8 mouse cellular contexts compared by ENCODE assay signal in the genomic region with DNA sequence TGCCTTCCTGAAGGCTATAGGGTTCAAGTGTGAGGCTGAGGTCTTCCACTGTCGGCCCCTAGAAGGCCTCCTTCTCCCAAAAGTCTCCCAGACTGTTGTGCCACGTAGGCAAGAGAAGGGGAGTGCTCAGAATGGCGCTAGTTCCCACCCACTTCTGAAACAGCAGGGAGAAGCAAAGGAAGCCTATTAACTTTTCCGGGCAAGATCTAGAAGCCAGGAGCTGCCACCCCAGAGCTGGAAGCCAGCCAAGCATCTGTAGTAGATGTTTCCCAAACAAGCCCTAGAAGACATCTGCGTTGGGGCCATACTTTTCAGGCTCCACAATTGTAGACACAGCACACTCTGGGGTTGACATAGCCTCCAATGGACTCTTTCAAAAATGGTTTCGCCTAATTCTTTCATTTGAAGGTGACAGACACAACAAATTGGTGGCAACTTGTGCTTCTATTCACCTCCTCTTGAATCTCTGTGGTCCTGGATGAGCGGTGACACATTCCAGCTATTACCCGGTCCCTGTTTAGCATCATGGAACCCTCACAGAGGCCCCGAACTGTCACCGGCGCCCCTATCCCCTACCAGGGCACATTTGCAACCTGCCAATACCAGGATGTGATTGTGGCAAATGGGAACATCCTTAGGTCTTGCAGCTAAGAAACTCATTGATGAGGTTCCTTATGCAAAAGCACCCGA. TPM values are rescaled to one million over a fixed set of nuclear protein-coding genes. Genes with fewer than 3 reads are reported as not detected.
DNase-seq lines count a peak whose midpoint lies in the region; ATAC-seq and TF ChIP-seq lines count a peak whose summit lies in the region.

No protein-coding gene starts in this region.

- no peaks in the 10 kb centered on the region for H3K36me3 ChIP-seq in neural tube, embryonic 11.5 days (ENCODE audit: control insufficient read depth, insufficient read depth, low read length)
- no peaks in the 10 kb centered on the region for H3K36me3 ChIP-seq in intestine, embryonic 16.5 days (ENCODE audit: control insufficient read depth, insufficient read depth, low read length)
- H3K36me3 ChIP-seq in liver, embryonic 16.5 days (ENCODE audit: control insufficient read depth, insufficient read depth) = no peaks in the 10 kb centered on the region
- no peaks in the 10 kb centered on the region for H3K36me3 ChIP-seq in testis, adult 2 months (ENCODE audit: control insufficient read depth, insufficient read depth, low read length)

- H3K27ac ChIP-seq in neural tube, embryonic 11.5 days (ENCODE audit: low read depth, low read length) = no peak overlapping the region
- H3K27ac ChIP-seq in intestine, embryonic 16.5 days (ENCODE audit: low read length) = peak overlapping the region; percentile 79
- H3K27ac ChIP-seq in liver, embryonic 16.5 days (ENCODE audit: low read length) = no peak overlapping the region
- peak overlapping the region; percentile 66 for H3K27ac ChIP-seq in testis, adult 2 months (ENCODE audit: control insufficient read depth, insufficient read depth, low read depth, low read length)

- intact Hi-C loops in gastrocnemius, postnatal 14 days (cut with DNase I; ENCODE audit: low total_unique reads) = loop anchor here (10.0 kb wide), 1 partner anchor 482 kb away; no protein-coding TSS in a partner anchor

- H3K4me2 ChIP-seq in neural tube, embryonic 11.5 days (ENCODE audit: low read depth) = peak overlapping the region; percentile 99
- peak overlapping the region; percentile 96 for H3K4me2 ChIP-seq in intestine, embryonic 16.5 days (ENCODE audit: low read depth, low read length)
- H3K4me2 ChIP-seq in liver, embryonic 16.5 days (ENCODE audit: low read depth, low read length) = peak overlapping the region; percentile 49; the same call in 1 of the 2 replicates

- no peak for DNase-seq in neural tube, embryonic 11.5 days (ENCODE audit: low spot score)
- DNase-seq in neural tube, embryonic 10.5 days (ENCODE audit: extremely low spot score, low spot score) = no peak
- DNase-seq in gastrocnemius, postnatal 14 days = peak; percentile 60
- no peak for DNase-seq in cerebellum, adult 11-12 months
- DNase-seq in right cerebral cortex, postnatal 25 days = no peak

- no peak overlapping the region for H3K4me3 ChIP-seq in neural tube, embryonic 11.5 days (ENCODE audit: low read depth, low read length)
- peak overlapping the region; percentile 74 for H3K4me3 ChIP-seq in intestine, embryonic 16.5 days (ENCODE audit: low read length)
- H3K4me3 ChIP-seq in liver, embryonic 16.5 days (ENCODE audit: low read depth, low read length) = peak overlapping the region; percentile 49
- peak overlapping the region; percentile 82 for H3K4me3 ChIP-seq in testis, adult 2 months (ENCODE audit: control insufficient read depth, low read depth, low read length)

- no peak for TF ChIP-seq CTCF in testis, adult 2 months (IDR thresholded peaks at IDR 0.05; ENCODE audit: control insufficient read depth, insufficient read depth, insufficient replicate concordance, low read depth, low read length)

- no peak overlapping the region for H3K9ac ChIP-seq in neural tube, embryonic 11.5 days (ENCODE audit: low read length)
- H3K9ac ChIP-seq in intestine, embryonic 16.5 days (ENCODE audit: low read depth, low read length) = peak overlapping the region; percentile 78
- no peak overlapping the region for H3K9ac ChIP-seq in liver, embryonic 16.5 days (ENCODE audit: low read depth, low read length)

- no peak for ATAC-seq in neural tube, embryonic 11.5 days (ENCODE audit: insufficient read depth, low FRiP score, low TSS enrichment)
- no peak for ATAC-seq in intestine, embryonic 16.5 days
- no peak for ATAC-seq in liver, embryonic 16.5 days (ENCODE audit: low read depth)

- H3K27me3 ChIP-seq in neural tube, embryonic 11.5 days (ENCODE audit: control insufficient read depth, insufficient read depth, low read length) = no peaks in the 10 kb centered on the region
- no peaks in the 10 kb centered on the region for H3K27me3 ChIP-seq in intestine, embryonic 16.5 days (replicated peaks; ENCODE audit: control insufficient read depth, insufficient read depth, low read length)
- H3K27me3 ChIP-seq in liver, embryonic 16.5 days (ENCODE audit: control insufficient read depth, insufficient read depth, low read depth, low read length) = peaks cover 14% of the 10 kb centered on the region
- H3K27me3 ChIP-seq in testis, adult 2 months (ENCODE audit: control insufficient read depth, insufficient read depth, low read length) = no peaks in the 10 kb centered on the region

- 75% methylated on average over 12 of the region's 12 CpGs for WGBS in neural tube, embryonic 11.5 days
- 56% methylated on average over 12 of the region's 12 CpGs for WGBS in intestine, embryonic 16.5 days
- 51% methylated on average over 12 of the region's 12 CpGs for WGBS in liver, embryonic 16.5 days (ENCODE audit: insufficient replicate concordance)

- no peak for TF ChIP-seq POLR2A in testis, adult 2 months (IDR thresholded peaks at IDR 0.05; ENCODE audit: control insufficient read depth, low read depth, low read length)

- no peaks in the 10 kb centered on the region for H3K9me3 ChIP-seq in neural tube, embryonic 11.5 days (ENCODE audit: control insufficient read depth, low read length)
- H3K9me3 ChIP-seq in intestine, embryonic 16.5 days (ENCODE audit: control insufficient read depth, low read length) = no peaks in the 10 kb centered on the region
- H3K9me3 ChIP-seq in liver, embryonic 16.5 days (replicated peaks; ENCODE audit: control insufficient read depth, low read length) = no peaks in the 10 kb centered on the region

- H3K4me1 ChIP-seq in neural tube, embryonic 11.5 days (ENCODE audit: control insufficient read depth, insufficient read depth, low read length) = no peaks in the 10 kb centered on the region; the same call in 1 of the 2 replicates
- peaks cover 11% of the 10 kb centered on the region; the same call in 1 of the 2 replicates for H3K4me1 ChIP-seq in intestine, embryonic 16.5 days (ENCODE audit: control insufficient read depth, insufficient read depth, low read length)
- H3K4me1 ChIP-seq in liver, embryonic 16.5 days (ENCODE audit: control insufficient read depth, low read depth, low read length) = no peaks in the 10 kb centered on the region
- peaks cover 17% of the 10 kb centered on the region for H3K4me1 ChIP-seq in testis, adult 2 months (ENCODE audit: control insufficient read depth, insufficient read depth, low read length)

RNA-seq across cellular contexts. Expression of gene Sema5a, which starts 1.4 kb away (rescaled TPM):
- polyA plus RNA-seq in neural tube, embryonic 11.5 days (2014; fragmentation: Nextera tagmentation; extraction: Ambion mirVana) = 10.3 and 13.1 TPM in 2 replicates
- total RNA-seq in gastrocnemius, postnatal 14 days (2021) = 10 to 100 TPM in 1 of 2 experiments, 1 to 10 TPM in 1; 9.0 to 15.5 TPM
- 11.8 and 12.0 TPM in 2 replicates for polyA plus RNA-seq in intestine, embryonic 16.5 days (2015; fragmentation: Nextera tagmentation; extraction: Ambion mirVana)
- polyA plus RNA-seq in liver, embryonic 16.5 days (2015; fragmentation: Nextera tagmentation; extraction: Ambion mirVana) = 0.46 and 0.48 TPM in 2 replicates
- 3.6 and 4.5 TPM in 2 replicates for polyA plus RNA-seq in testis, adult 2 months (2012; rRNA removed)

Comparison
In these comparisons a context has a peak if more than half of its experiments do, and no peak if none do; other contexts are left out.
1. H3K27ac ChIP-seq: peak in intestine, embryonic 16.5 days (single experiment) and testis, adult 2 months (single experiment); none in neural tube, embryonic 11.5 days (single experiment) and liver, embryonic 16.5 days (single experiment).
2. H3K4me2 ChIP-seq: peak in every context shown above with its lines; median percentile 99 in neural tube, embryonic 11.5 days; 96 in intestine, embryonic 16.5 days; 49 in liver, embryonic 16.5 days.